Mouse (Mus musculus) ES-E14 (cell line): ENCODE data around the gene Ecel1. TPM values are rescaled to one million over a fixed set of nuclear protein-coding genes. Genes with fewer than 3 reads are reported as not detected.

Experiments used
- DNase-seq: peaks from one replicate; pipeline ENCODE4 v3.0.0-alpha.2; 2013; ENCODE audit warnings: low read depth, low spot score
- H3K27ac ChIP-seq: 2 replicates; pipeline ENCODE4 v1.5.1; 2012; ENCODE audit warnings: low read depth, mild to moderate bottlenecking, low read length, moderate library complexity, mixed read lengths; ENCODE audit not compliant: poor library complexity, insufficient read depth, severe bottlenecking
- H3K36me3 ChIP-seq: 2 replicates; pipeline ENCODE4 v1.6.1; 2012; ENCODE audit warnings: mild to moderate bottlenecking, low read length, moderate library complexity, mixed read lengths; ENCODE audit not compliant: control insufficient read depth, poor library complexity, insufficient read depth, severe bottlenecking
- H3K4me1 ChIP-seq, 2 experiments: fragments of 150-350 bp in 1 of 2; sonication (generic) in 1 of 2; 2 replicates each; pipeline ENCODE4 v1.6.1; 2012; ENCODE audit warnings: low read length in 2 of 2, mild to moderate bottlenecking in 1 of 2, mixed read lengths in 1 of 2; ENCODE audit not compliant: control insufficient read depth in 2 of 2, insufficient read depth in 2 of 2, poor library complexity in 1 of 2
- H3K4me3 ChIP-seq, 2 experiments: fragments of 150-350 bp in 1 of 2; sonication (generic) in 1 of 2; 2 replicates each; pipeline ENCODE4 v1.5.1; 2012; ENCODE audit warnings: low read length in 2 of 2, low read depth in 1 of 2, mild to moderate bottlenecking in 1 of 2, mixed read lengths in 1 of 2; ENCODE audit not compliant: insufficient read depth in 1 of 2, poor library complexity in 1 of 2, severe bottlenecking in 1 of 2
- H3K9ac ChIP-seq: 2 replicates; pipeline ENCODE4 v1.6.1; 2012; ENCODE audit warnings: low read depth, mild to moderate bottlenecking, low read length, mixed read lengths; ENCODE audit not compliant: poor library complexity, insufficient read depth, severe bottlenecking
- H3K9me3 ChIP-seq: fragments of 150-350 bp; sonication (generic); 2 replicates; pipeline ENCODE4 v1.6.1; 2012; ENCODE audit warnings: low read depth, mild to moderate bottlenecking, low read length; ENCODE audit not compliant: control insufficient read depth, insufficient read depth
- MAFK ChIP-seq: IDR thresholded peaks from 2 replicates; pipeline ENCODE4 v1.6.1; 2014; ENCODE audit warnings: mild to moderate bottlenecking, low read depth, low read length, inconsistent platforms; ENCODE audit not compliant: insufficient read depth
- ZC3H11A ChIP-seq: IDR thresholded peaks from 2 replicates; pipeline ENCODE4 v1.6.1; 2012; ENCODE audit warnings: low read depth, mild to moderate bottlenecking, inconsistent platforms, low read length, borderline replicate concordance
- in situ Hi-C, 2 experiments: fragments of 600-800 bp; cut with MboI; formaldehyde crosslinking; loops; one replicate each; pipeline ENCODE4 v1.15.1; 2025; ENCODE audit warnings: low sequenced_read_pairs in 2 of 2, inconsistent platforms in 1 of 2; ENCODE audit not compliant: unreplicated experiment in 2 of 2
- total RNA-seq: library from RNA; depleted of rRNA; stranded (reverse); fragments of 300-350 nt; gene quantifications from 2 replicates; pipeline ENCODE4 v1.2.3, GENCODE M21; 2012; rRNA removed

Ecel1 gene
- total RNA-seq, 1 experiment: 2.9 TPM

DNA sequence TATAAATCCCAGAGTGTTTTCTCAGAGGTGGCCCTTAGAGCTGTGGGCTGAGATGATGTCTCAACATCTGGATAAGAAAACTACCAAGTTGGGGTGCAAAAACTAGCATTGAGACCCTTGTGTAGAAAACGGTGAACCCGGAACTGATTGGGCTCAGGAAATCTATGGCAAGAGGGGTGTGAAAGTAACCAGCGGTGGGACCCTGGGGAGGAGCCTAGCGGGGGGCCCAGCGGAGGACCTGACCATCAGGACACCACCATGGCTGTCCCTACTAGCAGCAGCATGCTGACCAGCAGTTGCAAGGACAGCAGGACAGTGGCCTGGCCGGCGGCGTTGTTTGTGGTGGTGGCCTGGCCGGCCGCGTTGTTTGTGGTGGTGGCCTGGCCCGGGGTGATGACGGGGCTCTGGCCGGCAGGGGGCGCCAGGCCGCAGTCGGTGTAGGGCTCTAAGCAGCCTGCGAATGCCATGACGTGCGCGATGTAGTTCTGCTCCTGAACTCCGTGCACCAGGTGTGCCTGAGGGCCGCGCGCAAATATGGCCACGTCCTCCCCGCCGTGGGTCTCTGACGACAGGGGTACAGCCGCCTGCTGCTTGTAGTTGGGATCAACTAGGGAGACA lies 57.9 kb downstream of the Ecel1 start:
- H3K4me3 ChIP-seq: peak overlapping the region; percentile 48 to 61; a peak in 3 of 4 replicates
- in situ Hi-C loops: no loop called here
- TF ChIP-seq ZC3H11A: no peak
- TF ChIP-seq MAFK: no peak

More for the DNA sequence above, 57.9 kb downstream of the Ecel1 start:
- H3K9me3 ChIP-seq: no peaks in the 10 kb centered on the region
- DNase-seq: peak; percentile 40
- no peaks in the 10 kb centered on the region for H3K4me1 ChIP-seq
- H3K36me3 ChIP-seq: no peaks in the 10 kb centered on the region
- H3K27ac ChIP-seq: no peak overlapping the region
- H3K9ac ChIP-seq: no peak overlapping the region

Other genes starting within 250 kb of the Ecel1 start
- 2.4 and 5.2 TPM in 2 replicates for gene Alppl2, start 66.6 kb downstream of the Ecel1 start, total RNA-seq
- not detected in 2 replicates for gene Alpi, start 54.9 kb downstream of the Ecel1 start, total RNA-seq
- not detected in 2 replicates for gene Akp3, start 31.5 kb downstream of the Ecel1 start, total RNA-seq
- gene Prss56, start 26.8 kb upstream of the Ecel1 start, total RNA-seq: 0.36 and 0.37 TPM in 2 replicates
- 0.13 TPM in 1 of 2 replicates, not detected in the other for gene Chrnd, start 34.1 kb upstream of the Ecel1 start, total RNA-seq
- 0.13 and 0.16 TPM in 2 replicates for gene Chrng, start 48.1 kb upstream of the Ecel1 start, total RNA-seq
- 165 and 221 TPM in 2 replicates for gene Eif4e2, start 57.4 kb upstream of the Ecel1 start, total RNA-seq
- 1.3 and 1.8 TPM in 2 replicates for gene Efhd1, start 107.8 kb upstream of the Ecel1 start, total RNA-seq
- gene Gigyf2, start 170.5 kb upstream of the Ecel1 start, total RNA-seq: 58.7 and 69.2 TPM in 2 replicates
- 0.27 and 0.95 TPM in 2 replicates for gene Kcnj13, start 238.2 kb upstream of the Ecel1 start, total RNA-seq